Mouse (Mus musculus) intestine, embryonic 15.5 days (tissue): Measurements from ENCODE around the gene Cct8. TPM values are rescaled to one million over a fixed set of nuclear protein-coding genes. Genes with fewer than 3 reads are reported as not detected.
"Not testable (repeated sequence)": the region's sequence is repeated elsewhere in the genome, so short reads cannot be mapped to it uniquely, and the experiment has no call there.

ENCODE experiments used
- ATAC-seq: fragments of 200-750 bp; cut with Nextera tagmentation; 2 replicates; pipeline ENCODE4 v1.8.0; 2017; ENCODE audit warnings: moderate TSS enrichment, moderate library complexity
- H3K27ac ChIP-seq: fragments of 300-500 bp; sonication (generic); 2 replicates; pipeline ENCODE4 v1.5.1; 2015; ENCODE audit warnings: mild to moderate bottlenecking, inconsistent platforms
- H3K27me3 ChIP-seq: fragments of 300-500 bp; sonication (generic); replicated peaks from 2 replicates; pipeline ENCODE4 v1.6.1; 2015; ENCODE audit warnings: inconsistent platforms
- H3K36me3 ChIP-seq: fragments of 300-500 bp; sonication (generic); 2 replicates; pipeline ENCODE4 v1.6.1; 2015; ENCODE audit warnings: inconsistent platforms
- H3K4me1 ChIP-seq: fragments of 300-500 bp; sonication (generic); replicated peaks from 2 replicates; pipeline ENCODE4 v1.6.1; 2015; ENCODE audit warnings: inconsistent platforms
- H3K4me2 ChIP-seq: fragments of 300-500 bp; sonication (generic); replicated peaks from 2 replicates; pipeline ENCODE4 v1.6.1; 2015; ENCODE audit warnings: mild to moderate bottlenecking, inconsistent platforms
- H3K4me3 ChIP-seq: fragments of 300-500 bp; sonication (generic); replicated peaks from 2 replicates; pipeline ENCODE4 v1.5.1; 2015; ENCODE audit warnings: inconsistent platforms
- H3K9ac ChIP-seq: fragments of 300-500 bp; sonication (generic); 2 replicates; pipeline ENCODE4 v1.6.1; 2015; ENCODE audit warnings: inconsistent platforms
- H3K9me3 ChIP-seq: fragments of 300-500 bp; sonication (generic); 2 replicates; pipeline ENCODE4 v1.6.1; 2016; ENCODE audit warnings: inconsistent platforms
- WGBS: fragments of 180-500 bp; shearing (Covaris S2); methylation state at CpG from one replicate; pipeline ENCODE4 v1.1.7; 2015; 5-methylcytosine and 5-hydroxymethylcytosine counted together
- polyA plus RNA-seq: library from polyadenylated mRNA; unstranded; fragments of >200 nt; fragmentation: Nextera tagmentation; extraction: Ambion mirVana; gene quantifications from 2 replicates; pipeline ENCODE4 v1.2.1, GENCODE M21; 2015

Cct8 gene
- polyA plus RNA-seq, 1 experiment from 2014 or later = 457 TPM

GRCm38 (mm10) chr16:87492191-87492792 lies 3.4 kb downstream of the Cct8 start:
- ATAC-seq, H3K27me3 ChIP-seq, H3K27ac ChIP-seq, H3K9ac ChIP-seq, H3K4me3 ChIP-seq, H3K4me1 ChIP-seq, H3K4me2 ChIP-seq, H3K9me3 ChIP-seq: not testable (repeated sequence)
- WGBS = 94% methylated on average over 12 of the region's 12 CpGs
- H3K36me3 ChIP-seq = peaks cover 34% of the 10 kb centered on the region

GRCm38 (mm10) chr16:87488605-87489004 lies 7.1 kb downstream of the Cct8 start:
- H3K9me3 ChIP-seq = no peaks in the 10 kb centered on the region
- 64% methylated on average over 2 of the region's 2 CpGs for WGBS
- no peak for ATAC-seq
- no peak overlapping the region for H3K27ac ChIP-seq
- H3K9ac ChIP-seq = no peak overlapping the region
- peaks cover 54% of the 10 kb centered on the region for H3K36me3 ChIP-seq
- H3K4me1 ChIP-seq = no peaks in the 10 kb centered on the region
- no peaks in the 10 kb centered on the region for H3K27me3 ChIP-seq
- H3K4me3 ChIP-seq = no peak overlapping the region
- H3K4me2 ChIP-seq = no peak overlapping the region

GRCm38 (mm10) chr16:87486739-87487138 lies 8.9 kb downstream of the Cct8 start:
- H3K4me2 ChIP-seq = no peak overlapping the region
- peaks cover 56% of the 10 kb centered on the region for H3K36me3 ChIP-seq
- H3K27ac ChIP-seq = no peak overlapping the region
- H3K9ac ChIP-seq = no peak overlapping the region
- H3K27me3 ChIP-seq = no peaks in the 10 kb centered on the region
- ATAC-seq = no peak
- WGBS = 93% methylated on average over 5 of the region's 5 CpGs
- H3K4me3 ChIP-seq = no peak overlapping the region
- H3K4me1 ChIP-seq = no peaks in the 10 kb centered on the region
- no peaks in the 10 kb centered on the region for H3K9me3 ChIP-seq

- Histone ChIP-seq H3K9ac (no peak overlapping the region), H3K27me3 (no peaks in the 10 kb centered on the region), H3K36me3 (peaks cover 41% of the 10 kb centered on the region), H3K9me3 (no peaks in the 10 kb centered on the region), H3K4me2 (no peak overlapping the region), H3K4me3 (no peak overlapping the region), H3K4me1 (no peaks in the 10 kb centered on the region), H3K27ac (no peak overlapping the region)
- WGBS = 91% methylated on average over 5 of the region's 5 CpGs
- no peak for ATAC-seq
Observed at GRCm38 (mm10) chr16:87484367-87484766, 11.3 kb downstream of the Cct8 start.

GRCm38 (mm10) chr16:87470579-87470978 lies 25.1 kb downstream of the Cct8 start:
- H3K9me3 ChIP-seq = no peaks in the 10 kb centered on the region
- H3K27me3 ChIP-seq = no peaks in the 10 kb centered on the region
- ATAC-seq = no peak
- H3K27ac ChIP-seq = no peak overlapping the region
- H3K36me3 ChIP-seq = peaks cover 27% of the 10 kb centered on the region
- 90% methylated on average over 4 of the region's 4 CpGs for WGBS
- no peak overlapping the region for H3K4me2 ChIP-seq
- no peaks in the 10 kb centered on the region for H3K4me1 ChIP-seq
- H3K9ac ChIP-seq = no peak overlapping the region
- H3K4me3 ChIP-seq = no peak overlapping the region

- Histone ChIP-seq H3K4me2 (no peak overlapping the region), H3K9ac (no peak overlapping the region), H3K4me1 (peaks cover 8% of the 10 kb centered on the region), H3K27me3 (no peaks in the 10 kb centered on the region), H3K36me3 (peaks cover 17% of the 10 kb centered on the region), H3K27ac (no peak overlapping the region), H3K4me3 (no peak overlapping the region), H3K9me3 (no peaks in the 10 kb centered on the region)
- 96% methylated on average over 3 of the region's 3 CpGs for WGBS
- ATAC-seq = no peak
Observed at GRCm38 (mm10) chr16:87458752-87459151, 36.9 kb downstream of the Cct8 start.

- Histone ChIP-seq H3K4me1 (peaks cover 8% of the 10 kb centered on the region), H3K9ac (peak overlapping the region; percentile 70), H3K4me2 (peak overlapping the region; percentile 80), H3K9me3 (no peaks in the 10 kb centered on the region), H3K36me3 (peaks cover 4% of the 10 kb centered on the region; the same call in 1 of the 2 replicates), H3K4me3 (peak overlapping the region; percentile 69), H3K27me3 (no peaks in the 10 kb centered on the region), H3K27ac (peak overlapping the region; percentile 73)
- peak; percentile 84 for ATAC-seq
- under 1% methylated on average over 38 of the region's 38 CpGs for WGBS
Observed at GRCm38 (mm10) chr16:87455180-87455611, 40.5 kb downstream of the Cct8 start.

GRCm38 (mm10) chr16:87454419-87455179 lies 41.1 kb downstream of the Cct8 start, which contains the start of gene Usp16:
TSS of gene Usp16 (plus strand) at chr16:87454703.
- H3K36me3 ChIP-seq = peaks cover 4% of the 10 kb centered on the region; the same call in 1 of the 2 replicates
- 7% methylated on average over 45 of the region's 45 CpGs for WGBS

GRCm38 (mm10) chr16:87453226-87453625 lies 42.4 kb downstream of the Cct8 start:
- ATAC-seq = no peak
- WGBS = 83% methylated on average over 2 of the region's 2 CpGs

More at GRCm38 (mm10) chr16:87454419-87455179, 41.1 kb downstream of the Cct8 start, which contains the start of gene Usp16:
- ATAC-seq = peak; percentile 98
- Histone ChIP-seq H3K4me1 (peaks cover 8% of the 10 kb centered on the region), H3K4me2 (peak within 1 kb of the TSS; percentile 80), H3K27me3 (no peaks in the 10 kb centered on the region), H3K9me3 (no peaks in the 10 kb centered on the region), H3K27ac (peak within 1 kb of the TSS; percentile 73), H3K9ac (peak within 1 kb of the TSS; percentile 70), H3K4me3 (peak within 1 kb of the TSS; percentile 69)

GRCm38 (mm10) chr16:87445528-87445927 lies 50.1 kb downstream of the Cct8 start:
- no peaks in the 10 kb centered on the region for H3K9me3 ChIP-seq
- no peak overlapping the region for H3K9ac ChIP-seq
- H3K4me2 ChIP-seq = no peak overlapping the region
- no peaks in the 10 kb centered on the region for H3K27me3 ChIP-seq
- no peak for ATAC-seq
- H3K4me1 ChIP-seq = peaks cover 9% of the 10 kb centered on the region; the same call in 1 of the 2 replicates
- 91% methylated on average over 3 of the region's 3 CpGs for WGBS
- H3K4me3 ChIP-seq = no peak overlapping the region
- H3K36me3 ChIP-seq = no peaks in the 10 kb centered on the region
- H3K27ac ChIP-seq = no peak overlapping the region

More at GRCm38 (mm10) chr16:87453226-87453625, 42.4 kb downstream of the Cct8 start:
- no peak overlapping the region for H3K27ac ChIP-seq
- H3K4me2 ChIP-seq = no peak overlapping the region
- H3K27me3 ChIP-seq = no peaks in the 10 kb centered on the region
- H3K9ac ChIP-seq = no peak overlapping the region
- H3K4me1 ChIP-seq = peaks cover 8% of the 10 kb centered on the region
- H3K36me3 ChIP-seq = no peaks in the 10 kb centered on the region
- H3K9me3 ChIP-seq = no peaks in the 10 kb centered on the region
- H3K4me3 ChIP-seq = no peak overlapping the region

GRCm38 (mm10) chr16:87445110-87445509 lies 50.6 kb downstream of the Cct8 start:
- Histone ChIP-seq H3K27ac (no peak overlapping the region), H3K9ac (no peak overlapping the region), H3K4me1 (peaks cover 9% of the 10 kb centered on the region; the same call in 1 of the 2 replicates), H3K36me3 (no peaks in the 10 kb centered on the region), H3K4me2 (no peak overlapping the region), H3K9me3 (no peaks in the 10 kb centered on the region), H3K4me3 (no peak overlapping the region), H3K27me3 (no peaks in the 10 kb centered on the region)
- ATAC-seq = no peak

GRCm38 (mm10) chr16:87444071-87444470 lies 51.6 kb downstream of the Cct8 start:
- Histone ChIP-seq H3K4me1 (peaks cover 9% of the 10 kb centered on the region; the same call in 1 of the 2 replicates), H3K4me3 (no peak overlapping the region), H3K27me3 (no peaks in the 10 kb centered on the region), H3K36me3 (no peaks in the 10 kb centered on the region), H3K4me2 (no peak overlapping the region), H3K27ac (no peak overlapping the region), H3K9me3 (no peaks in the 10 kb centered on the region), H3K9ac (no peak overlapping the region)
- ATAC-seq = no peak
- 52% methylated on average over 1 of the region's 1 CpGs for WGBS
